Mouse (Mus musculus) limb, embryonic 14.5 days (tissue): ENCODE measurements around the gene Gjc2. TPM values are rescaled to one million over a fixed set of nuclear protein-coding genes. Genes with fewer than 3 reads are reported as not detected.

ENCODE experiments used
- ATAC-seq: fragments of 200-750 bp; cut with Nextera tagmentation; 2 replicates; pipeline ENCODE4 v1.8.0; 2017; ENCODE audit warnings: low read depth, moderate number of reproducible peaks, moderate TSS enrichment; ENCODE audit not compliant: low FRiP score
- DNase-seq: peaks from one replicate; pipeline ENCODE4 v3.0.0-alpha.2; 2015; ENCODE audit warnings: low spot score
- H3K27ac ChIP-seq: fragments of 300-500 bp; sonication (generic); replicated peaks from 2 replicates; pipeline ENCODE4 v1.5.1; 2014; ENCODE audit warnings: low read depth, mild to moderate bottlenecking, low read length, moderate library complexity, mixed read lengths
- H3K27me3 ChIP-seq: fragments of 300-500 bp; sonication (generic); 2 replicates; pipeline ENCODE4 v1.6.1; 2014; ENCODE audit warnings: low read length, mixed read lengths; ENCODE audit not compliant: control insufficient read depth, insufficient read depth
- H3K36me3 ChIP-seq: fragments of 300-500 bp; sonication (generic); 2 replicates; pipeline ENCODE4 v1.6.1; 2014; ENCODE audit warnings: mild to moderate bottlenecking, low read length, moderate library complexity, mixed read lengths; ENCODE audit not compliant: control insufficient read depth, insufficient read depth
- H3K4me1 ChIP-seq: fragments of 300-500 bp; sonication (generic); 2 replicates; pipeline ENCODE4 v1.6.1; 2014; ENCODE audit warnings: antibody characterized with exemption, low read length, mixed read lengths; ENCODE audit not compliant: control insufficient read depth, insufficient read depth
- H3K4me2 ChIP-seq: fragments of 300-500 bp; sonication (generic); replicated peaks from 2 replicates; pipeline ENCODE4 v1.6.1; 2014; ENCODE audit warnings: low read depth, mild to moderate bottlenecking, low read length, moderate library complexity; ENCODE audit not compliant: severe bottlenecking
- H3K4me3 ChIP-seq: fragments of 300-500 bp; sonication (generic); replicated peaks from 2 replicates; pipeline ENCODE4 v1.5.1; 2014; ENCODE audit warnings: low read length
- H3K9ac ChIP-seq: fragments of 300-500 bp; sonication (generic); 2 replicates; pipeline ENCODE4 v1.6.1; 2014; ENCODE audit warnings: mild to moderate bottlenecking, low read depth, low read length, moderate library complexity; ENCODE audit not compliant: severe bottlenecking
- H3K9me3 ChIP-seq: fragments of 300-500 bp; sonication (generic); 2 replicates; pipeline ENCODE4 v1.6.1; 2016; ENCODE audit warnings: low read length; ENCODE audit not compliant: control insufficient read depth
- POLR2A ChIP-seq: fragments of 200-500 bp; IDR thresholded peaks from 2 replicates; pipeline ENCODE4 v1.8.0; 2012; ENCODE audit warnings: inconsistent platforms, mild to moderate bottlenecking, moderate library complexity, borderline replicate concordance; ENCODE audit not compliant: insufficient read depth, insufficient read length; ENCODE audit errors: extremely low read depth
- WGBS: fragments of 180-500 bp; shearing (Covaris S2); extraction: QIAGEN DNeasy Blood & Tissue Kit; methylation state at CpG from one replicate; pipeline ENCODE4 v1.1.7; 2014; 5-methylcytosine and 5-hydroxymethylcytosine counted together
- polyA plus RNA-seq, 2 experiments: library from polyadenylated mRNA; depleted of rRNA in 1 of 2; stranded (reverse) in 1 of 2; unstranded in 1 of 2; fragments of >200 nt; fragmentation: Nextera tagmentation in 1 of 2; extraction: Ambion mirVana in 1 of 2; gene quantifications; 2 replicates each; pipeline versions ENCODE4 v1.2.1 to v1.2.3; 2012 to 2014

The Gjc2 gene
- polyA plus RNA-seq, 2 experiments = 0.36 to 0.78 TPM

GRCm38 (mm10) chr11:59208153-59208831, 25.3 kb upstream of the Gjc2 start, which contains the start of gene 2310033P09Rik:
Gene 2310033P09Rik, plus strand, starts transcription at chr11:59208321.
- WGBS = under 1% methylated on average over 65 of the region's 67 CpGs
- peak; percentile 84; the same call in 1 of the 2 replicates for TF ChIP-seq POLR2A
- H3K9ac ChIP-seq = peak within 1 kb of the TSS; percentile 81
- peak; percentile 87 for ATAC-seq
- peaks cover 64% of the 10 kb centered on the region for H3K36me3 ChIP-seq
- no peaks in the 10 kb centered on the region for H3K27me3 ChIP-seq
- peak within 1 kb of the TSS; percentile 81 for H3K4me2 ChIP-seq
- H3K4me1 ChIP-seq = peaks cover 6% of the 10 kb centered on the region; the same call in 1 of the 2 replicates
- H3K27ac ChIP-seq = peak within 1 kb of the TSS; percentile 92
- peak within 1 kb of the TSS; percentile 85 for H3K4me3 ChIP-seq
- H3K9me3 ChIP-seq = no peaks in the 10 kb centered on the region
- DNase-seq = peak; percentile 88

GRCm38 (mm10) chr11:59202081-59202995, 19.3 kb upstream of the Gjc2 start, which contains the start of gene Mrpl55:
Gene Mrpl55, plus strand, starts transcription at chr11:59202486.
- Histone ChIP-seq H3K27me3 (no peaks in the 10 kb centered on the region), H3K9me3 (no peaks in the 10 kb centered on the region), H3K4me3 (peak within 1 kb of the TSS; percentile 77), H3K4me2 (peak within 1 kb of the TSS; percentile 65), H3K4me1 (peaks cover 11% of the 10 kb centered on the region), H3K36me3 (peaks cover 37% of the 10 kb centered on the region), H3K9ac (peak within 1 kb of the TSS; percentile 74), H3K27ac (peak within 1 kb of the TSS; percentile 74)
- under 1% methylated on average over 63 of the region's 63 CpGs for WGBS
- ATAC-seq = peak; percentile 93
- TF ChIP-seq POLR2A = 0 out of 2 replicates have a peak, but pooled peaks have one; percentile 32
- peak; percentile 95 for DNase-seq

GRCm38 (mm10) chr11:59201216-59202002, 18.4 kb upstream of the Gjc2 start:
- peak overlapping the region; percentile 77 for H3K4me3 ChIP-seq
- peak overlapping the region; percentile 74 for H3K27ac ChIP-seq
- TF ChIP-seq POLR2A = no peak
- H3K36me3 ChIP-seq = peaks cover 34% of the 10 kb centered on the region
- H3K9me3 ChIP-seq = no peaks in the 10 kb centered on the region
- 29% methylated on average over 16 of the region's 16 CpGs for WGBS
- H3K27me3 ChIP-seq = no peaks in the 10 kb centered on the region
- peak overlapping the region; percentile 65 for H3K4me2 ChIP-seq
- H3K4me1 ChIP-seq = peaks cover 11% of the 10 kb centered on the region
- ATAC-seq (no peak), DNase-seq (no peak)
- peak overlapping the region; percentile 74 for H3K9ac ChIP-seq

- ATAC-seq = no peak
- H3K27me3 ChIP-seq = no peaks in the 10 kb centered on the region
- H3K9ac ChIP-seq = no peak overlapping the region
These were observed 13.2 kb upstream of the Gjc2 start for GRCm38 (mm10) chr11:59196230-59196629.

More at GRCm38 (mm10) chr11:59196230-59196629, 13.2 kb upstream of the Gjc2 start:
- Histone ChIP-seq H3K36me3 (peaks cover 10% of the 10 kb centered on the region), H3K9me3 (no peaks in the 10 kb centered on the region), H3K4me3 (no peak overlapping the region), H3K27ac (no peak overlapping the region), H3K4me2 (no peak overlapping the region), H3K4me1 (peaks cover 5% of the 10 kb centered on the region)
- no peak for TF ChIP-seq POLR2A
- no peak for DNase-seq
